Mouse (Mus musculus): Measurements from ENCODE around the gene Samd10.

GRCm38 (mm10) chr2:181593937-181594336, 5.1 kb downstream of the Samd10 start:
- TF ChIP-seq POLR2A (IDR thresholded peaks at IDR 0.05; ENCODE audit: insufficient read length, low read depth) (no peak), POLR2AphosphoS2 (IDR thresholded peaks at IDR 0.05; ENCODE audit: insufficient read length, low read depth) (no peak), REST (IDR thresholded peaks at IDR 0.05; ENCODE audit: insufficient read depth, insufficient read length) (no peak)

Measured in myocyte (in vitro differentiated cells).